Comparison of ENCODE assay signal across 8 mouse cellular contexts in the genomic region with DNA sequence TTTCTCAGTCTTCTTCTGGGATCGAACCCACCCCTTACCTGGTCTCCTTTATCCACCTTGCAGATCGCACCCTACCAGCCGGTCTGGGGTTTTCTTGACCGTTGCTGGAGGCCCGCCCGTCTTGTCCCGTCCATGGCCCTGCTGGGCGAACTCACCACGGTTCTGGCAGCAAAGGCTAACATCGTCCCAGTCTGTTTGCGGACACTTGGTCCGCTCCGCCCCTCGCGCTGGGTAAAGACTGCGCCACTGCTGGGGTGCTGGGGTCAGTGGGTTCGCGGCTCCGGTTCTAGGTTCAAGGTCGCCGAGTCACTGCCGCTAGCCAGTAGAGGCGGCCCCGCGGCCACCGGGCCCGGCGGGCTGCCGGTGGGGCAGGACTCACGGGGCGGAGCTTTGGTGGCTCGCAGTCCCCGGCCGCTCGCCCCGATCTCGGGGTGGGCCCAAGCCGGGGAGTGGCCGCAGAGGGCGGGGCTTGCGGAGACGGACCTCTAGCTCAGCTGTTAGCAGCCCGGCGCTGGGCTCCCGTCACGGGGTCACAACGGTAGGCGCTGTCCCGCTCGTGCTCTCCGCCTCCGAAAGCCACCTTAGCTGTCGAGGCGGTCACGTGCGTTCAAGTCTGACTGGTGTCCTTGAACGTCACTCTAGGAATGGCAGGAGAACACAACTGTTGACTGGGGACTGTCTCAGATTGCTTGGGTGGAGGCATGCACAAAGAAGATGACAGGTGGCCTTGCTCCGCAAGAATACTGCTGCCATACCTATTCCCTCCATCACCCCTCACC. TPM values are rescaled to one million over a fixed set of nuclear protein-coding genes. Genes with fewer than 3 reads are reported as not detected.
DNase-seq lines count a peak whose midpoint lies in the region; ATAC-seq and TF ChIP-seq lines count a peak whose summit lies in the region.

A gene (minus strand): TSS at position 657 of the 779 bp plus-strand sequence.

- DNase-seq in NIH3T3 (ENCODE audit: low read depth) = peak; percentile 90
- DNase-seq in cerebellum, adult 8-10 months = peak; percentile 94
- DNase-seq in forelimb bud, embryonic 11.5 days (ENCODE audit: low read depth, low spot score) = peak; percentile 74
- peak; percentile 96 for DNase-seq in heart, postnatal 4 days
- DNase-seq in layer of hippocampus, postnatal 10 days (ENCODE audit: low spot score in 2 of 2) = peak; percentile 84 to 91
- DNase-seq in lung, postnatal 0 days (ENCODE audit: low spot score) = peak; percentile 96
- peak; percentile 79 for DNase-seq in ovary, postnatal 14 days (ENCODE audit: low spot score)
- DNase-seq in urinary bladder, adult 18-20 months (ENCODE audit: low spot score in 2 of 2) = peak; percentile 88 to 93

- H3K4me3 ChIP-seq in lung, postnatal 0 days (ENCODE audit: low read depth, low read length) = peak within 1 kb of the TSS; percentile 67

- peak within 1 kb of the TSS; percentile 72 for H3K27ac ChIP-seq in lung, postnatal 0 days (ENCODE audit: low read length)

- no peak; the same call in 1 of the 2 replicates for TF ChIP-seq CTCF in lung, postnatal 0 days (IDR thresholded peaks at IDR 0.05)

- peak within 1 kb of the TSS; percentile 77 for H3K9ac ChIP-seq in lung, postnatal 0 days (replicated peaks; ENCODE audit: low read depth)

- H3K4me2 ChIP-seq in lung, postnatal 0 days (replicated peaks; ENCODE audit: low read depth, low read length) = peak within 1 kb of the TSS; percentile 86

- no peaks in the 10 kb centered on the region for H3K27me3 ChIP-seq in lung, postnatal 0 days (replicated peaks; ENCODE audit: insufficient read depth, low read length)

- no peak for TF ChIP-seq EP300 in lung, postnatal 0 days (IDR thresholded peaks at IDR 0.05)

- no peaks in the 10 kb centered on the region for H3K9me3 ChIP-seq in lung, postnatal 0 days (ENCODE audit: low read length)

- H3K36me3 ChIP-seq in lung, postnatal 0 days (ENCODE audit: insufficient read depth, low read length) = peaks cover 8% of the 10 kb centered on the region; the same call in 1 of the 2 replicates

- H3K4me1 ChIP-seq in lung, postnatal 0 days (ENCODE audit: insufficient read depth, low read depth, low read length) = peaks cover 14% of the 10 kb centered on the region; the same call in 1 of the 2 replicates

- 3% methylated on average over 56 of the region's 58 CpGs for WGBS in lung, postnatal 0 days

- ATAC-seq in lung, postnatal 0 days = peak; percentile 95

RNA-seq across cellular contexts. Expression of the gene that starts here (rescaled TPM):
- 100 to 1,000 TPM; 379 to 401 TPM for total RNA-seq in heart, postnatal 4 days (2021)
- 10 to 100 TPM; 39.0 to 41.9 TPM for total RNA-seq in layer of hippocampus, postnatal 10 days (2021)
- 36.5 and 37.4 TPM in 2 replicates for polyA plus RNA-seq in lung, postnatal 0 days (2015; fragmentation: Nextera tagmentation; extraction: Ambion mirVana)

Comparison
In these comparisons a context has a peak if more than half of its experiments do, and no peak if none do; other contexts are left out.
1. Peak in every context shown above with its lines: DNase-seq, ATAC-seq, H3K4me3 ChIP-seq and H3K27ac ChIP-seq.
2. RNA of the gene that starts here (total RNA-seq): 379 to 401 TPM in heart, postnatal 4 days; 39.0 to 41.9 TPM in layer of hippocampus, postnatal 10 days; every median in the first group is over 4 times any median in the second.